Mouse (Mus musculus) midbrain, embryonic 12.5 days (tissue): ENCODE data around the gene Gm49387. TPM values are rescaled to one million over a fixed set of nuclear protein-coding genes. Genes with fewer than 3 reads are reported as not detected.

ENCODE experiments used
- ATAC-seq: fragments of 200-750 bp; cut with Nextera tagmentation; 2 replicates; pipeline ENCODE4 v1.8.0; 2017; ENCODE audit warnings: low read depth, moderate TSS enrichment, moderate library complexity; ENCODE audit not compliant: low FRiP score
- H3K27ac ChIP-seq: fragments of 300-500 bp; sonication (generic); replicated peaks from 2 replicates; pipeline ENCODE4 v1.5.1; 2016; ENCODE audit warnings: mild to moderate bottlenecking
- H3K27me3 ChIP-seq: fragments of 300-500 bp; sonication (generic); 2 replicates; pipeline ENCODE4 v1.6.1; 2016; ENCODE audit warnings: mild to moderate bottlenecking
- H3K36me3 ChIP-seq: fragments of 300-500 bp; sonication (generic); 2 replicates; pipeline ENCODE4 v1.6.1; 2016
- H3K4me1 ChIP-seq: fragments of 300-500 bp; sonication (generic); 2 replicates; pipeline ENCODE4 v1.6.1; 2016
- H3K4me2 ChIP-seq: fragments of 300-500 bp; sonication (generic); replicated peaks from 2 replicates; pipeline ENCODE4 v1.6.1; 2016; ENCODE audit warnings: mild to moderate bottlenecking, moderate library complexity
- H3K4me3 ChIP-seq: fragments of 300-500 bp; sonication (generic); 2 replicates; pipeline ENCODE4 v1.5.1; 2016; ENCODE audit warnings: mild to moderate bottlenecking
- H3K9ac ChIP-seq: fragments of 300-500 bp; sonication (generic); replicated peaks from 2 replicates; pipeline ENCODE4 v1.6.1; 2016; ENCODE audit warnings: mild to moderate bottlenecking, moderate library complexity
- H3K9me3 ChIP-seq: fragments of 300-500 bp; sonication (generic); 2 replicates; pipeline ENCODE4 v1.6.1; 2016; ENCODE audit warnings: mild to moderate bottlenecking
- WGBS: fragments of 180-500 bp; shearing (Covaris S2); methylation state at CpG from one replicate; pipeline ENCODE4 v1.1.7; 2016; 5-methylcytosine and 5-hydroxymethylcytosine counted together
- polyA plus RNA-seq: library from polyadenylated mRNA; unstranded; fragments of >200 nt; fragmentation: Nextera tagmentation; extraction: Ambion mirVana; gene quantifications from 2 replicates; pipeline ENCODE4 v1.2.1, GENCODE M21; 2016

Gene Gm49387
- 0.79 TPM in 1 of 2 replicates, not detected in the other for polyA plus RNA-seq

GRCm38 (mm10) chr14:31640346-31640889, at the start of gene Gm49387:
TSS of gene Gm49387 (minus strand) at chr14:31640878.
- H3K4me3 ChIP-seq = peak within 1 kb of the TSS; percentile 62
- 3% methylated on average over 26 of the region's 26 CpGs for WGBS
- H3K27me3 ChIP-seq = no peaks in the 10 kb centered on the region
- peak within 1 kb of the TSS; percentile 70 for H3K27ac ChIP-seq
- peaks cover 10% of the 10 kb centered on the region for H3K4me1 ChIP-seq
- no peaks in the 10 kb centered on the region for H3K36me3 ChIP-seq
- H3K9me3 ChIP-seq = no peaks in the 10 kb centered on the region
- peak within 1 kb of the TSS; percentile 55 for H3K9ac ChIP-seq
- H3K4me2 ChIP-seq = peak within 1 kb of the TSS; percentile 76
- no peak; the same call in none of the 2 replicates for ATAC-seq

GRCm38 (mm10) chr14:31686231-31686630, 45.6 kb upstream of the Gm49387 start:
- Histone ChIP-seq H3K4me3 (no peak overlapping the region), H3K27ac (no peak overlapping the region), H3K27me3 (no peaks in the 10 kb centered on the region), H3K9ac (no peak overlapping the region), H3K36me3 (no peaks in the 10 kb centered on the region), H3K4me1 (no peaks in the 10 kb centered on the region), H3K4me2 (no peak overlapping the region), H3K9me3 (no peaks in the 10 kb centered on the region)
- no peak for ATAC-seq
- 89% methylated on average over 1 of the region's 1 CpGs for WGBS

- 88% methylated on average over 10 of the region's 10 CpGs for WGBS
- H3K27ac ChIP-seq = no peak overlapping the region
- H3K9ac ChIP-seq = no peak overlapping the region
Measured at GRCm38 (mm10) chr14:31685680-31686079, 45.0 kb upstream of the Gm49387 start.

GRCm38 (mm10) chr14:31684343-31685040, 43.8 kb upstream of the Gm49387 start:
- H3K9ac ChIP-seq = no peak overlapping the region
- no peaks in the 10 kb centered on the region for H3K4me1 ChIP-seq
- H3K36me3 ChIP-seq = no peaks in the 10 kb centered on the region
- no peak overlapping the region for H3K27ac ChIP-seq
- ATAC-seq = no peak
- H3K4me2 ChIP-seq = no peak overlapping the region
- H3K9me3 ChIP-seq = no peaks in the 10 kb centered on the region
- no peak overlapping the region for H3K4me3 ChIP-seq
- 79% methylated on average over 7 of the region's 7 CpGs for WGBS
- no peaks in the 10 kb centered on the region for H3K27me3 ChIP-seq

More at GRCm38 (mm10) chr14:31685680-31686079, 45.0 kb upstream of the Gm49387 start:
- H3K4me2 ChIP-seq = no peak overlapping the region
- no peaks in the 10 kb centered on the region for H3K36me3 ChIP-seq
- no peaks in the 10 kb centered on the region for H3K27me3 ChIP-seq
- H3K4me3 ChIP-seq = no peak overlapping the region
- no peaks in the 10 kb centered on the region for H3K4me1 ChIP-seq
- H3K9me3 ChIP-seq = no peaks in the 10 kb centered on the region
- ATAC-seq = no peak

- ATAC-seq = no peak
- Histone ChIP-seq H3K27me3 (no peaks in the 10 kb centered on the region), H3K4me3 (no peak overlapping the region), H3K4me2 (no peak overlapping the region), H3K9ac (no peak overlapping the region), H3K9me3 (no peaks in the 10 kb centered on the region), H3K36me3 (no peaks in the 10 kb centered on the region), H3K27ac (no peak overlapping the region), H3K4me1 (no peaks in the 10 kb centered on the region)
- 89% methylated on average over 2 of the region's 2 CpGs for WGBS
Measured at GRCm38 (mm10) chr14:31683610-31684009, 42.9 kb upstream of the Gm49387 start.

GRCm38 (mm10) chr14:31681931-31682555, 41.4 kb upstream of the Gm49387 start:
- H3K9me3 ChIP-seq = no peaks in the 10 kb centered on the region
- H3K4me3 ChIP-seq = no peak overlapping the region
- no peaks in the 10 kb centered on the region for H3K36me3 ChIP-seq
- 43% methylated on average over 5 of the region's 5 CpGs for WGBS
- H3K27ac ChIP-seq = no peak overlapping the region
- no peak overlapping the region for H3K9ac ChIP-seq
- no peaks in the 10 kb centered on the region for H3K4me1 ChIP-seq
- no peaks in the 10 kb centered on the region for H3K27me3 ChIP-seq
- ATAC-seq = no peak
- H3K4me2 ChIP-seq = no peak overlapping the region

GRCm38 (mm10) chr14:31681291-31681690, 40.6 kb upstream of the Gm49387 start:
- Histone ChIP-seq H3K27me3 (no peaks in the 10 kb centered on the region), H3K4me3 (no peak overlapping the region), H3K9ac (no peak overlapping the region), H3K4me1 (no peaks in the 10 kb centered on the region), H3K27ac (no peak overlapping the region), H3K9me3 (no peaks in the 10 kb centered on the region), H3K4me2 (no peak overlapping the region), H3K36me3 (no peaks in the 10 kb centered on the region)
- ATAC-seq = no peak
- 87% methylated on average over 9 of the region's 9 CpGs for WGBS

- Histone ChIP-seq H3K9me3 (no peaks in the 10 kb centered on the region), H3K27ac (no peak overlapping the region), H3K27me3 (no peaks in the 10 kb centered on the region), H3K4me1 (no peaks in the 10 kb centered on the region), H3K4me3 (no peak overlapping the region), H3K9ac (no peak overlapping the region), H3K4me2 (no peak overlapping the region), H3K36me3 (no peaks in the 10 kb centered on the region)
- no peak for ATAC-seq
- 90% methylated on average over 3 of the region's 3 CpGs for WGBS
Measured at GRCm38 (mm10) chr14:31680656-31681055, 40.0 kb upstream of the Gm49387 start.

- H3K27me3 ChIP-seq = no peaks in the 10 kb centered on the region
- WGBS = 43% methylated on average over 10 of the region's 10 CpGs
- no peak overlapping the region for H3K4me2 ChIP-seq
- no peak for ATAC-seq
- no peak overlapping the region for H3K4me3 ChIP-seq
- H3K9me3 ChIP-seq = no peaks in the 10 kb centered on the region
- peaks cover 15% of the 10 kb centered on the region for H3K4me1 ChIP-seq
- no peak overlapping the region for H3K9ac ChIP-seq
- no peak overlapping the region for H3K27ac ChIP-seq
- peaks cover 7% of the 10 kb centered on the region for H3K36me3 ChIP-seq
Measured at GRCm38 (mm10) chr14:31671635-31672320, 31.1 kb upstream of the Gm49387 start.

GRCm38 (mm10) chr14:31669642-31670490, 29.2 kb upstream of the Gm49387 start:
- ATAC-seq = peak; percentile 63
- Histone ChIP-seq H3K36me3 (peaks cover 9% of the 10 kb centered on the region), H3K4me2 (no peak overlapping the region), H3K9ac (no peak overlapping the region), H3K27ac (peak overlapping the region; percentile 64), H3K4me1 (peaks cover 18% of the 10 kb centered on the region), H3K27me3 (no peaks in the 10 kb centered on the region), H3K9me3 (no peaks in the 10 kb centered on the region), H3K4me3 (no peak overlapping the region)
- WGBS = 73% methylated on average over 15 of the region's 15 CpGs

GRCm38 (mm10) chr14:31669161-31669611, 28.5 kb upstream of the Gm49387 start:
- 73% methylated on average over 13 of the region's 13 CpGs for WGBS
- Histone ChIP-seq H3K4me1 (peaks cover 25% of the 10 kb centered on the region), H3K4me2 (no peak overlapping the region), H3K9ac (no peak overlapping the region), H3K9me3 (no peaks in the 10 kb centered on the region), H3K36me3 (peaks cover 9% of the 10 kb centered on the region), H3K4me3 (no peak overlapping the region), H3K27me3 (no peaks in the 10 kb centered on the region), H3K27ac (peak overlapping the region; percentile 64)
- no peak; the same call in 1 of the 2 replicates for ATAC-seq
